Mouse (Mus musculus) A20 (cell line): ENCODE results near the gene Lipa.
A peak's percentile ranks its signal among the peaks of the same experiment; 100 is the strongest.

ENCODE experiments used
- DNase-seq: peaks from one replicate; pipeline ENCODE4 v3.0.0-alpha.2; 2011; ENCODE audit warnings: low read depth, low spot score

Gene Lipa

GRCm38 (mm10) chr19:34523106-34523725 is 4.1 kb downstream of the Lipa start:
- DNase-seq = no peak

- peak; percentile 68 for DNase-seq
These were observed 5.3 kb downstream of the Lipa start for GRCm38 (mm10) chr19:34521978-34522377.

- peak; percentile 57 for DNase-seq
These were observed 5.9 kb downstream of the Lipa start for GRCm38 (mm10) chr19:34521361-34521760.

DNA sequence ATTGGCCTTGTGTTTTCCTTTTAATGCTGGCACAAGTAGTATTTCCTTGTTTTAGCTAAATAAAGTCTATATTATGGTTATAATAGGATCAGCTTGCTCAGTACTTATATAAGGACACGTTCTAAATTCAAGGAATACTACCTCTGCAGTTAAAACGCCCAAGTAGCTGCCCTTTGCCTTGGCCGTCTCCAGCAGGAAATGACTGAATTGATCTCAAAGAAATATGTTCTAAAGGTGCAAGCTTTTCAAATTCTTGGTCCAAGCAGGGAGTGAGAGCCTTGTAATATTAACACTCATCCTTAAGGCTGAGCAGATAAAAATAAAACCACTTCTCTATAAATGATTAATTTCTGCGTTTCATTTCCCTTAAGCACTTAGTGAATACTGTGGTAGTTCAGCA is 7.2 kb downstream of the Lipa start:
- DNase-seq = no peak

DNA sequence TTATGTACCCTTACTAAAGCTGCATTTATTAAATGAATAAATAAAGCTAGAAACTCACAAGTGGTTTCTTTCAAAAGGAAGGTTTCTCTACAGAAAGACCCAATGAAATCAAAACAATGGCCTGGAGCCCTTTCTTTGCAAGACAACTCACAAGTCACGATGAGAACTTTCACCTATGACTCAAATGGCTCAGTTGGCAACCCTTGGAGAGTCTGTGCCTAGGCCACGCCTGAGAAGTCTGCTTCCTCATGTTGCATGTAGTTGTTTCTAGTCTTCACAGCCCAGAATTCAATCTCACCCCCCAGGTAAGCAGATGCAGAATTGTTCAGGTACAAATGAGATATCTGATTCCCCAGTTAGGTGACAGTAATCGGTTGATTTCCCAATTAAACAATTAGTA is 7.6 kb downstream of the Lipa start:
- no peak for DNase-seq

- DNase-seq = no peak
These were observed 8.5 kb downstream of the Lipa start for GRCm38 (mm10) chr19:34518786-34519185.

DNA sequence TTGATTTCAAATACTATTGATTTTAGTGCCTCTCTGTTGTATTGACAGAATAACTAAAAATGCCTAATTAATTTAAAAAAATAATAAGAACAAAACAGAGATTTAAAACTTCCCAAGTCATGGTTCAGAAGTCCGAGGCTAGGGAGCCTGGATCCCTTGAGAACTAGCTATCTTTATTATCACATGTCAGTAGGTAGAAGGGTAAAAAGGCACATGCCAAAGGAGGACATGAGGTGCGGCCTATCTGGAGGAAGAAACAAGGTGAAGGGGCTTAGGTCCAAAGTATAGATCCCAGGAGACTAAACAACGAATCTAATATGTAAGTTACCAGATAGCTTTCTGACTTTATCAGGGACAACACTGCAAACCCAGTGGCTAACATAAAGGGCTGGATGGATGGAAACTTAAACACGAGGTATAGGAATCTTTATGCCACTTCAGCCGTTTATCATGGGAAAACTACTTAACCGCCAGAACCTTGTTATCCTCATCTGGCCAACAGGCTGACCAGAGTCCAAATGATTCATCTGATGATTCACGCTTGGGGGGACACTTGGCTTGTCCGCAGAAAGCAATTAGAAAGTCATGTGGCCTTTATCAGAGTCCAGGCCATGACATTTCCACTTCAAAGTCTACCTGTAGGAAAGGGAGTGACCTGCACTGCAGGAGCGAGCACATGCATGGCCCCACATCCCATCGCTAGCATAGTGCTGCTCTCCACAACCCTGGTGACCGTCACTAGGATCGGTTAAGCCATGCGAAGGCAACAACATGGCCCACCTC is 9.3 kb downstream of the Lipa start:
- DNase-seq = no peak

DNA sequence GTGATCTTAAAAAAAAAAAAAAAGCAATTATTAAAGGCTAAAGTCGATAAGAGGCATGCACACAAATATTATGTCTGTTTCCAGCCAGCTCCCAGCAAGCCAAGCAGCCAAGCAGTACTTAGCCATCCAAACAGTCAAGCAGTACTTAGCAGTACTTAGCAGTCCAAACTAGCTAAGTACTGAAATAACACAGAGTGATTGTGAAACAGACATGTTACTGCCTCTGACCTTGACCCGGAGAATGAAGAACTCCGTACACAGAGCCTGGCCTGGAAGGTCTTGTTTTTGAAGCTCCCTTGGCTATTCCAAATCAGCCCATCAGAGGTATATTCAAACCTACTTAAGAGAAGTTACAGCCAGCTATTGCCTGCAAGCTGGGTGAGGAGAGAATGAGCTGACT is 10.1 kb downstream of the Lipa start:
- DNase-seq = no peak

- DNase-seq = no peak
These were observed 10.9 kb downstream of the Lipa start for GRCm38 (mm10) chr19:34516346-34516745.

- DNase-seq = no peak
These were observed 11.6 kb downstream of the Lipa start for GRCm38 (mm10) chr19:34515681-34516080.

GRCm38 (mm10) chr19:34511528-34511927 is 15.7 kb downstream of the Lipa start:
- no peak for DNase-seq

DNA sequence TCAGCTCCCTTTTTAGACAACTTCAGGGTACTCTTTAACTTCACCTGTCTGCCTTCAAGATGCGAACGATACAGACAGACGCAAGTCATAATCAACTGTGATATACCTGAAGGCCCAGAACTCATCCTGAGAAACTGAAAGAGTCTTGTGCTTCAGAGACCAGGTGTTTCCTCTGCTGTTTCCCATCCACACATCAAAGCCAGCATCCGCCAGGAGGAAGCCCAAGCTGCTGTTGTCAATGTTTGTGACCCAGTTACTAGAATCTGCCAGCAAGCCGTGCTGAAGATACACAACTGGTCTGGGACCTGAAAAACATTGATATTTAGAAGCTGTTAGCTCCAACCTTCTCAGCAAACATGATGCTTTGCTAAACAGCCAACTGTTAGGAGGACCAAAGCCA is 16.6 kb downstream of the Lipa start:
- no peak for DNase-seq

GRCm38 (mm10) chr19:34505161-34505721 is 22.0 kb downstream of the Lipa start:
- DNase-seq = no peak

DNA sequence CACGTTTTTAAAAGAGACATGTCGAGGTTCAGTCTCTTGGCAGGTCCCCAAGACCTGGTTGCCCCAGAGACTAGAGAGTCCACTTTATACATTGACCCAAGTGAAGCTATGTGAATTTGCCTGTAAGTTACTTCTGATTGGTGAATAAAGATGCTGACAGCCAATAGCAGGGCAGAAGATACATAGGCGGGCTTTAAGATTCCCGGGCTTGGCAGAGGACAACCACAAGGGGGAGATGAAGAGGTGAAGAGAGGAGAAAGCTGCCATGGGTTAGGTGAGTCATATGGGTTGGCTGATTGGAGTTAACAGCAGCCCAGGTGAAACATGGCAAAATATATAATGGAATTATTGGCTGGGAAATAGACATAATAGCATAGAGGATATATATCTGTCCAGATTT is 26.5 kb downstream of the Lipa start:
- DNase-seq = peak; percentile 77

GRCm38 (mm10) chr19:34496353-34496752 is 30.9 kb downstream of the Lipa start:
- no peak for DNase-seq

DNA sequence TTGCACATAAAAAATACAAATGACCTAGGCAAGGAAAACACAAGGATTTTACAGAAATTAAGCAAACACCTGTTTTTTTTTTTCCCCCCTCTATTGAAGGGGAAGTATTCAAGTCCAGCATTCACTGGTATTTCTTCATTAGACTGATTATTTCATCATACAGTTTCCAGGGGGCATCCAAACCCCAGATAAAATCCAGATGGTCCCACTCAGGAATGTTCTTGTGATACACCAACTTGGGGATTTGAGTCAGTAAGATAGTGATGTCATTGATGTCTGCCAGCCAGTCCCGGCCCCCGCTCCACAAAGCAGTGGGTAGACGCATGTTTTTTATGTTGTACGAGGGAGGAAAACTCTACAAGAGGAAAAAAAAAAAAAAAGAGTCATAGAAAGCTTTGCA is 33.4 kb downstream of the Lipa start:
- no peak for DNase-seq

GRCm38 (mm10) chr19:34483547-34483946 is 43.7 kb downstream of the Lipa start:
- DNase-seq = peak; percentile 66

DNA sequence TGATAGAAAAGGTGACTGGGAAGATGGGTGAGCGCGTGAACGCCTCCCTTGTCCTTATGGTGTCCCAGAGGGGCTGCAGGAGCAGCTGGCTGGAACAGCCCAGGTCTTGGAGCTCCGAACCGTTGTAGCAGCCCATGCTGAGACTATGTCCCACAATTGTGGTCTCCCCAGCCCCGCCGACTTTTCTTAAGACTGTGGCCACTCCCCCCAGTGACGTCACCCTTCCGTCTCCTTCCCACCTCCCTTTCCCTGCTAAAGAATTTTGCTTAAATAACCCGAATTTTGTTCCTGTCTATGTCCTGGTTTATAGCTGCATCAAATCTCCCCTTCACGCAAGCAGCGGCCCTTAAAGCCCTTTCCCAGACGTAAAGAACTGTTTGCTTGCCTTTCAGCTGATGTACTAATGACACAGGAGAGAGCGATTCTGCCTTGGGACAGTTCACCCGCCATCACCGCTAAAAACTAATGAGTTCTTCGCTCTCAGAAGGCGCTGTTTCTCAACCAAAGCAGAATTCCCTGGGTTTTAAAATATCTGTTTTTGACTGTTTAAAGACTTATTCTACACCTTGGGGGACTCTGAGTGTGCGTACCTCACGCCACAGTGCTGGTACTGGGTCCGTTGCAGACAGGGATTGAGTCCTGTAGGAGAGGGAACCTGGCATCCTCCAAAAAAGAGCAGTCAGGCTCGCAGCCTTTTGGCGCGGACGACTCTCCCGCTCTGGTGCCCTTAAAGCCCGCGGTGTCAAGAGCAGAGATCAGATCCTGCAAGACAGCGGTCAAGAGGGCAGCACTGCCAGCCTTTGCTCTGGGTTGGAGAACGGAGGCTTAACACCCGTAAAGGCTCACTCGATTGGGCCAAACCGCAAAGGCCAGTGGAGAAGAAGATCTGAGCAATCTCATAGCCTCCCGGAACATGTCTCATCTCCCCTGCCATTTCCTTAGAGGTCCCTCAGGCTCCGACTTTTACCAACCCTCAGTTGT is 52.0 kb downstream of the Lipa start, which contains the start of gene Ch25h:
Gene Ch25h (minus strand): TSS at position 174 of the 981 bp plus-strand sequence.
- DNase-seq = no peak

DNA sequence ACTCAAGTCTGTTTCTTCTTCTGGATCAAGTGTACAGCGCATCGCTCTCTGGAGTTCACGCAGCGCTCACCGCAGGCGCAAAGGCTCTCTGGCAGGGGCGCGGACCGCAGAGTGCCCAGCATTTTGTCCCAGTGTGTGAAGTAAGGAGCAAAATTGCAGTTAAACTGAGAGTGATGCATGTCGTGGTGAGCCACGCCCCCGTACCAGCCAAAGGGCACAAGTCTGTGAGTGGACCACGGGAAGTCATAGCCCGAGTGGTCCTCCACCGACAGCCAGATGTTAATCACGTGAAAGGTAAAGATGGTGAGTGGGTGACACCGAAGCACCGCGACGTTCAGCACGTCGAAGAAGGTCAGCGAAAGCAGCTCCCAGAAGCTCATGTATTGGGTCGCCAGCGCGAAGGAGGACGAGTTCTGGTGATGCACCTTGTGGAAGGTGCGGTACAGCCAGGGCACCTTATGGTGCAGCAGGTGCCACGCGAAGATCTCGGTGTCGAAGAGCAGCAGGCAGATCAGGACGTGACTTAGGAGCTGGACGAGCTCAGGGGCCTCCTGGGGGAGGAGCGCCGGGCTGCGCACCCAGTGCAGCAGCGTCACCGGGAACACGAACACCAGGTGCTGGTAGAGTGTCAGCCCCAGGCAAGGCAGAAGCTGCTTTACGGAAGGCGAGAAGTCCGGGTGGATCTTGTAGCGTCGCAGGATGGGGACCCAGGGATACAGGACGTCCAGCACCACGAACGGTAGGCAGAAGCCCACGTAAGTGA is 52.9 kb downstream of the Lipa start:
- DNase-seq = no peak

GRCm38 (mm10) chr19:34471703-34472102 is 55.6 kb downstream of the Lipa start:
- DNase-seq = no peak

- DNase-seq = no peak
These were observed 58.5 kb downstream of the Lipa start for GRCm38 (mm10) chr19:34468794-34469193.
